Mouse (Mus musculus): ENCODE measurements at regions not wholly inside any gene's neighbourhood (a gene's known extent, or its start where the extent isn't known, plus 50 kb on each side); places are given as distances from the start of the nearest gene placed in this dataset.
A peak's percentile ranks its signal among the peaks of the same experiment; 100 is the strongest.

DNA sequence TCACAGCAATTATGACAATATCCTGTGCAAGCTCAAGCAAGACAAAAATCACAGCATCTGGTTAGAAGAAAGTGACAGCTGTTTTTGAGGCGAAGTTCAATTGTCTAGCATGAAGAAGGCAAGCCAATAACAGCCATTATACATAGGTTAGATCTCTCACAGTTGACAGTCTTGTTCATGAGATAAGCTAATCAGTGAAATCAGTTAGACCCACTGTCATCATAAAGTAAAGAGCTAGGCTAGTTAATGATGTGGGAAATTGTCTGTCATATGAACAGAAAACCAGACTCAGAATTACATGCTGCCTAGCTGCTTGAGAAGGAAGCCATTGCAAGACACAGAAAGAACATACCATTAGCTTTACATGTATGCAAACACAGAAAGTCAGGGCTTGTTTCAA, 470.2 kb upstream of the 5930422O12Rik start:
- no peaks in the 10 kb centered on the region for H3K4me1 ChIP-seq (replicated peaks)
- no peak overlapping the region for H3K4me2 ChIP-seq
- WGBS: 85% methylated on average over 1 of the region's 1 CpGs
- no peaks in the 10 kb centered on the region for H3K27me3 ChIP-seq
- H3K27ac ChIP-seq (replicated peaks): no peak overlapping the region
- no peak overlapping the region for H3K4me3 ChIP-seq
- H3K36me3 ChIP-seq: no peaks in the 10 kb centered on the region
- no peak for ATAC-seq (ENCODE audit: low read depth)
- no peak overlapping the region for H3K9ac ChIP-seq
- no peaks in the 10 kb centered on the region for H3K9me3 ChIP-seq

GRCm38 (mm10) chr8:32958855-32959254, 469.7 kb upstream of the 5930422O12Rik start:
- Histone ChIP-seq H3K27me3 (no peaks in the 10 kb centered on the region), H3K9ac (no peak overlapping the region), H3K9me3 (no peaks in the 10 kb centered on the region), H3K27ac (replicated peaks) (no peak overlapping the region), H3K36me3 (no peaks in the 10 kb centered on the region), H3K4me1 (replicated peaks) (no peaks in the 10 kb centered on the region), H3K4me3 (no peak overlapping the region), H3K4me2 (no peak overlapping the region)
- no peak for ATAC-seq (ENCODE audit: low read depth)
- WGBS: 82% methylated on average over 4 of the region's 4 CpGs

DNA sequence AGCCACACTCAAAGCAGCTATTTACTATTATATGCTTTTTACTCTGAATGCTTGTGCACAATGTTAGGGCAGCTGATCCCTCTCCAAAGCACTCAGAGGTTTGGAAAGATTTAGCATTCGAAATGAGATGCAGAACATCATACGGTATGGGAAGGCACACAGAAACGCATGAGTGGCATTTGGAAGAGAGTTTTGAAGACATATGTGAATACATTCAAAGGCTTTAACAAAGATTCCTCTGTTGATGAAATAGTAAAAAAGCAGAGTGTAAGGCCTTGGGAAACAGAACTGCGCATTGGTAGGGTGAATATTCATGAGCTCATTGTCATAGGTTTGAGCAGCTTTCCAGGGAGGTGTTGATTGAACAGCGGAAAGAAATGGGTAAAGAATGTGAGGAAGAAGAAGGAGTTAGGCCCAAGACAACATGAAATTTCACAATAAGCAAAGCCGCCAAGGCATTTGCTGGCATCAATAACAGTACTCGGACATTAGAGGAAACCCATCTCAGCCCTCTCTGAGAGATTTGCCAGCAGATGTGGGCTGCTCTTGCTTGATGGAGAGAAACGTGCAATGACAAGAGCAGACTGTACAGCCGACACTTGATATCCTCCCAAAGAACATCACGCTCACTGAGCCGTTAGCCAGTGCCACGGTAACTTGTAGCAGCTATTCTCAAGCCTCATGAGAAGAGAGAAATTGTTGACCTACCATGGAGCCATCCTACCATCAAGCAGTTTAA, 469.0 kb upstream of the 5930422O12Rik start:
- no peak overlapping the region for H3K4me3 ChIP-seq
- no peak overlapping the region for H3K4me2 ChIP-seq
- H3K36me3 ChIP-seq: no peaks in the 10 kb centered on the region
- no peak overlapping the region; the same call in 1 of the 2 replicates for H3K27ac ChIP-seq (replicated peaks)
- no peak for ATAC-seq (ENCODE audit: low read depth)
- H3K9me3 ChIP-seq: no peaks in the 10 kb centered on the region
- WGBS: 80% methylated on average over 12 of the region's 12 CpGs
- H3K4me1 ChIP-seq (replicated peaks): no peaks in the 10 kb centered on the region
- H3K27me3 ChIP-seq: no peaks in the 10 kb centered on the region
- H3K9ac ChIP-seq: no peak overlapping the region

GRCm38 (mm10) chr8:32990216-32990615, 438.3 kb upstream of the 5930422O12Rik start:
- no peak for ATAC-seq (ENCODE audit: low read depth)
- H3K36me3 ChIP-seq: no peaks in the 10 kb centered on the region
- H3K4me1 ChIP-seq (replicated peaks): no peaks in the 10 kb centered on the region
- no peak overlapping the region for H3K4me2 ChIP-seq
- 84% methylated on average over 3 of the region's 3 CpGs for WGBS
- H3K4me3 ChIP-seq: no peak overlapping the region
- H3K9ac ChIP-seq: no peak overlapping the region
- H3K27me3 ChIP-seq: no peaks in the 10 kb centered on the region
- H3K27ac ChIP-seq (replicated peaks): no peak overlapping the region
- no peaks in the 10 kb centered on the region for H3K9me3 ChIP-seq

GRCm38 (mm10) chr8:33003967-33004564, 424.4 kb upstream of the 5930422O12Rik start:
- no peak overlapping the region for H3K4me3 ChIP-seq
- no peak overlapping the region for H3K9ac ChIP-seq
- H3K36me3 ChIP-seq: no peaks in the 10 kb centered on the region
- H3K27me3 ChIP-seq: no peaks in the 10 kb centered on the region
- no peak overlapping the region for H3K4me2 ChIP-seq
- WGBS: 65% methylated on average over 7 of the region's 7 CpGs
- no peak for ATAC-seq (ENCODE audit: low read depth)
- H3K27ac ChIP-seq (replicated peaks): no peak overlapping the region; the same call in 1 of the 2 replicates
- peaks cover 13% of the 10 kb centered on the region; the same call in 1 of the 2 replicates for H3K4me1 ChIP-seq (replicated peaks)
- H3K9me3 ChIP-seq: no peaks in the 10 kb centered on the region

- H3K27me3 ChIP-seq: no peaks in the 10 kb centered on the region
Observed at GRCm38 (mm10) chr8:33004570-33004969, 423.9 kb upstream of the 5930422O12Rik start.

DNA sequence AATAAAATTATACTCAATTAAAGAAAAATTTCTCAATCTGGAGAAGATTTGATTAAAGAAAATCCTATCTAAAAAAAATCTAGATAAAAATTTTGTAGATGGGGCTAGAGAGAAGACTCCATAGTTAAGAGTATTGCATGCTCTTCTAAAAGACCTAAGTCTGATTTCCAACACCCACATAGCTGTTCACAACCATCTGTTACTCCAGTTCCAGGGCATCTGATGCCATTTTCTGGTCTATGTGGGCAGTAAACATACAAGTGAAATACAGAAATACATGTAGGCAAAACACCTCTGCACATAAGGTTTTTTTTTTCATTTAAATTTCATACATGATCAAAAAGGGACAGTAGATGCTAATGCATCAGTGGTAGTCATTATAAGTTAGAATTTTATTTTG, 418.4 kb upstream of the 5930422O12Rik start:
- no peak overlapping the region for H3K4me2 ChIP-seq
- H3K27me3 ChIP-seq: no peaks in the 10 kb centered on the region
- H3K27ac ChIP-seq (replicated peaks): no peak overlapping the region
- no peaks in the 10 kb centered on the region for H3K4me1 ChIP-seq (replicated peaks)
- no peaks in the 10 kb centered on the region for H3K9me3 ChIP-seq
- H3K9ac ChIP-seq: no peak overlapping the region
- H3K4me3 ChIP-seq: no peak overlapping the region
- ATAC-seq (ENCODE audit: low read depth): no peak
- no peaks in the 10 kb centered on the region for H3K36me3 ChIP-seq

More at GRCm38 (mm10) chr8:33004570-33004969, 423.9 kb upstream of the 5930422O12Rik start:
- no peaks in the 10 kb centered on the region for H3K36me3 ChIP-seq
- WGBS: 22% methylated on average over 2 of the region's 2 CpGs
- no peak overlapping the region for H3K4me3 ChIP-seq
- no peak overlapping the region for H3K9ac ChIP-seq
- H3K9me3 ChIP-seq: no peaks in the 10 kb centered on the region
- no peak overlapping the region for H3K4me2 ChIP-seq
- peak; percentile 83 for ATAC-seq (ENCODE audit: low read depth)
- no peak overlapping the region for H3K27ac ChIP-seq (replicated peaks)
- peaks cover 13% of the 10 kb centered on the region; the same call in 1 of the 2 replicates for H3K4me1 ChIP-seq (replicated peaks)

- Histone ChIP-seq H3K4me2 (no peak overlapping the region), H3K4me1 (replicated peaks) (no peaks in the 10 kb centered on the region), H3K9me3 (no peaks in the 10 kb centered on the region), H3K27ac (replicated peaks) (no peak overlapping the region), H3K4me3 (no peak overlapping the region), H3K27me3 (no peaks in the 10 kb centered on the region), H3K9ac (no peak overlapping the region), H3K36me3 (no peaks in the 10 kb centered on the region)
- 73% methylated on average over 6 of the region's 6 CpGs for WGBS
- no peak for ATAC-seq (ENCODE audit: low read depth)
Observed at GRCm38 (mm10) chr8:33012784-33013183, 415.7 kb upstream of the 5930422O12Rik start.

DNA sequence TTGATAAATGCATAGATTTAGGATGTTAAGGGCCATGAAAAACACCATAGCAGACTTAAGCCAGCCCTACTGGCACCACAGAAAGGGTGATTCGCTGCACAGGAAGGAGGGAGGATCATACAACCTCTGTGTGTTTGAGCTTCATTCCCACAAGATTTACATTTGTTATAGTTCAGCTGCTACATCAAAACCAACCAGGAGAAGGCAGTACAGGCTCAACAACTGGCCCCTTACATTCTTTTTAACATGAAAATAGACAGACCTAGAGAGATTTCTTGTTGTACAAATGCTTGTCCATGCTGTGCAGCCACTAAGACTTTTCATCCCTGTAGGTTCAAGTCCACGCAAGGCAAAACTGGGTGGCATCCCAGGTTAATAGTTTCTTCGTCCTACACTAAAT, 412.6 kb upstream of the 5930422O12Rik start:
- Histone ChIP-seq H3K9ac (no peak overlapping the region), H3K36me3 (no peaks in the 10 kb centered on the region), H3K4me2 (no peak overlapping the region), H3K27me3 (no peaks in the 10 kb centered on the region), H3K4me1 (replicated peaks) (no peaks in the 10 kb centered on the region), H3K4me3 (no peak overlapping the region), H3K27ac (replicated peaks) (no peak overlapping the region), H3K9me3 (no peaks in the 10 kb centered on the region)
- WGBS: 79% methylated on average over 3 of the region's 3 CpGs
- ATAC-seq (ENCODE audit: low read depth): no peak

DNA sequence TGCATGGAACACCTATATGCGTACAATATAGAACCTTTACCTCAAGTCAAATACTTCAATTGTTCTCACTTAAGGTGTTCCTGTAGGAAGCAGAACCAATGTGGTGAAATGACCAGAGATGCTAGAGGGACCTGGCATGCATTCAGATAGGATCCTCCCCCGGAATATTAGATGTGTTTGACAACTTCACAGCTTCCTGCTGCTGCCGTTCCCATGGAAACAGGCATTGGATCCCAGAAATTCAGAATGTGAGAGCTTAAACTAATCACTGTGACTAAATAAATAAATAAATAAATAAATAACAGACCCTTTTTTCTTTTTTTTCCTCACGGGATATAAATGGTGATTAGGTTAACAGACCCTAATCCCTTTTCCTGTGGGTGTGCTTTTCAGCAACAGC, 401.5 kb upstream of the 5930422O12Rik start:
- Histone ChIP-seq H3K9me3 (no peaks in the 10 kb centered on the region), H3K4me3 (no peak overlapping the region), H3K4me1 (replicated peaks) (no peaks in the 10 kb centered on the region), H3K36me3 (no peaks in the 10 kb centered on the region), H3K9ac (no peak overlapping the region), H3K27me3 (no peaks in the 10 kb centered on the region), H3K27ac (replicated peaks) (no peak overlapping the region), H3K4me2 (no peak overlapping the region)
- 64% methylated on average over 4 of the region's 4 CpGs for WGBS
- ATAC-seq (ENCODE audit: low read depth): no peak

- ATAC-seq (ENCODE audit: low read depth): no peak
- Histone ChIP-seq H3K27ac (replicated peaks) (no peak overlapping the region), H3K9ac (no peak overlapping the region), H3K36me3 (no peaks in the 10 kb centered on the region), H3K9me3 (no peaks in the 10 kb centered on the region), H3K4me2 (no peak overlapping the region), H3K4me3 (no peak overlapping the region), H3K27me3 (no peaks in the 10 kb centered on the region), H3K4me1 (replicated peaks) (no peaks in the 10 kb centered on the region)
- WGBS: 82% methylated on average over 3 of the region's 3 CpGs
Observed at GRCm38 (mm10) chr8:33029453-33029852, 399.1 kb upstream of the 5930422O12Rik start.

DNA sequence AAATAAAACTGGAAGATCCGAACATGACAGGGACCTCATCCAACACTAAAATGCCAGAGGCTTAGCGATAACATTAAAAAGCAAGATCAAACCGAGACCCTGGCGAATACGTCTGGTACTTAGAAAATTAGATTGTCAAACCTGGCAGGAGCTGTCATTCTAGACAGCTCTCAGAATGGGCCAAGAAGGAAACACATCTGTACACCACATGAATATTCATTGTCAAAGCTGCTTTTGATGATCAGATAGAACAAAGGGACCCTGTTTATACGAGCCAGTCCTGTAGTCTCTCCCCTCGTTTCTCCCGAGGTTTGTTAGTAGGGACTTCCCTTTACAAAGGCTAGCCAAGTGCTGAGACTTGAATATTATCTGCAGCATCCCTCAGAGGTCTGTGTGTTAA, 376.5 kb upstream of the 5930422O12Rik start:
- Histone ChIP-seq H3K27me3 (no peaks in the 10 kb centered on the region), H3K4me2 (no peak overlapping the region), H3K9ac (no peak overlapping the region), H3K4me1 (replicated peaks) (no peaks in the 10 kb centered on the region), H3K4me3 (no peak overlapping the region), H3K27ac (replicated peaks) (no peak overlapping the region), H3K9me3 (peaks cover 12% of the 10 kb centered on the region), H3K36me3 (no peaks in the 10 kb centered on the region)
- WGBS: 57% methylated on average over 8 of the region's 8 CpGs
- no peak for ATAC-seq (ENCODE audit: low read depth)

DNA sequence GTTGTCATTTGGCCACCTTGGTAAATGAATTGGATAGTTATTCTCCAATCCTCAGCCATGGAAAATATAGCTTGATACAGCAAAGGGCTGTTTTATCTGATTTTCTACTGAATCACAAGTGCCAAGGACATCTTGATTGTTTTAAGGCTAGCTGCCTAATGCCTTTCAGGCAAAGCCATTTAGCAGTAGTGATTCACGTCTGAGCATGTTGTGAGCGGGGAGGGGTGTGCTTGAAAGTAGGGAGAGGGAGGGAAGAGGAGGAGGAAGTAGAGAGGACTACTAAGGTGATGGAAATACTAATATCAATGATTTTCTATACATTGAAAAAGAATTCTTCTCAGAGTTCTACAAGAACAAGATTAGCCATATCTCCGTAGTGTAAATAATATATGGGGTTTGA, 362.9 kb upstream of the 5930422O12Rik start:
- Histone ChIP-seq H3K4me2 (no peak overlapping the region), H3K4me1 (replicated peaks) (no peaks in the 10 kb centered on the region), H3K9me3 (no peaks in the 10 kb centered on the region), H3K27ac (replicated peaks) (no peak overlapping the region), H3K9ac (no peak overlapping the region), H3K36me3 (no peaks in the 10 kb centered on the region), H3K4me3 (no peak overlapping the region), H3K27me3 (no peaks in the 10 kb centered on the region)
- ATAC-seq (ENCODE audit: low read depth): no peak
- WGBS: 83% methylated on average over 3 of the region's 3 CpGs

All from neural tube, embryonic 13.5 days (tissue).